Mouse (Mus musculus) lung, adult 2 months (tissue): ENCODE results near the gene Grm5.

Experiments used
- CTCF ChIP-seq: fragments of 200-500 bp; IDR thresholded peaks from 2 replicates; pipeline ENCODE4 v1.5.1; 2011; ENCODE audit warnings: mild to moderate bottlenecking, low read length, control low read depth; ENCODE audit not compliant: insufficient read depth
- POLR2A ChIP-seq: fragments of 200-500 bp; IDR thresholded peaks from 2 replicates; pipeline ENCODE4 v1.6.1; 2011; ENCODE audit warnings: low read depth, mild to moderate bottlenecking, control low read depth, low read length, borderline replicate concordance; ENCODE audit errors: extremely low read depth

DNA sequence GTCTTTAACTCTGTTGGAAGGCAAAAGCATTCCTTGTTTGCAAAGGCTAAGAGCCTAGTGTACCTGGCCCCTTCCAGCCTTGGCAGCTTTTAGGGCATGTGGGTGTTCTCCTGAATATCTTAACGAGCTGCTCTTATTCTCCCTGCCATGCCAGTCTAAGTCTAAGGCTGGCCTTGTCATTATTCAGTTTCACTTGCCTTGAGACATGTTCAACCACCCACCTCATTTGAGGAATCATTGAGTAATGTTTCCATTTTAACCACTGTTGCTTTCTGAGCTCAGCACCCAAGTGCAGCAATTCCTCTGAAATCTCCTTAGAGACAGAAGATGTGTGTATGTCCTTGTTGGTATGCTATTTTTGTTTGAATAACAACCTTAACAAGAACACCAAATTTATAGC is 134.7 kb downstream of the Grm5 start:
- TF ChIP-seq CTCF: no peak
- no peak for TF ChIP-seq POLR2A
